Mouse (Mus musculus) limb, embryonic 13.5 days (tissue): ENCODE data around the gene Arhgap27. TPM values are rescaled to one million over a fixed set of nuclear protein-coding genes. Genes with fewer than 3 reads are reported as not detected.

Source experiments
- ATAC-seq: fragments of 200-750 bp; cut with Nextera tagmentation; 2 replicates; pipeline ENCODE4 v1.8.0; 2017; ENCODE audit warnings: low read depth, moderate number of reproducible peaks, moderate TSS enrichment; ENCODE audit not compliant: low FRiP score
- H3K27ac ChIP-seq: fragments of 300-500 bp; sonication (generic); 2 replicates; pipeline ENCODE4 v1.5.1; 2015; ENCODE audit warnings: inconsistent platforms, mild to moderate bottlenecking, moderate library complexity
- H3K27me3 ChIP-seq: fragments of 300-500 bp; sonication (generic); 2 replicates; pipeline ENCODE4 v1.6.1; 2015; ENCODE audit warnings: mild to moderate bottlenecking, inconsistent platforms
- H3K36me3 ChIP-seq: fragments of 300-500 bp; sonication (generic); 2 replicates; pipeline ENCODE4 v1.6.1; 2015; ENCODE audit warnings: inconsistent platforms, mild to moderate bottlenecking, moderate library complexity
- H3K4me1 ChIP-seq: fragments of 300-500 bp; sonication (generic); 2 replicates; pipeline ENCODE4 v1.6.1; 2015; ENCODE audit warnings: inconsistent platforms
- H3K4me2 ChIP-seq: fragments of 300-500 bp; sonication (generic); replicated peaks from 2 replicates; pipeline ENCODE4 v1.6.1; 2015; ENCODE audit warnings: inconsistent platforms, mild to moderate bottlenecking, moderate library complexity
- H3K4me3 ChIP-seq: fragments of 300-500 bp; sonication (generic); 2 replicates; pipeline ENCODE4 v1.5.1; 2015; ENCODE audit warnings: moderate library complexity, mild to moderate bottlenecking, inconsistent platforms
- H3K9ac ChIP-seq: fragments of 300-500 bp; sonication (generic); 2 replicates; pipeline ENCODE4 v1.6.1; 2015; ENCODE audit warnings: mild to moderate bottlenecking, inconsistent platforms
- H3K9me3 ChIP-seq: fragments of 300-500 bp; sonication (generic); 2 replicates; pipeline ENCODE4 v1.6.1; 2016; ENCODE audit warnings: inconsistent platforms
- WGBS: fragments of 180-500 bp; shearing (Covaris S2); methylation state at CpG from one replicate; pipeline ENCODE4 v1.1.7; 2015; 5-methylcytosine and 5-hydroxymethylcytosine counted together
- polyA plus RNA-seq: library from polyadenylated mRNA; unstranded; fragments of >200 nt; fragmentation: Nextera tagmentation; extraction: Ambion mirVana; gene quantifications from 2 replicates; pipeline ENCODE4 v1.2.1, GENCODE M21; 2015

Arhgap27 gene
- polyA plus RNA-seq, 1 experiment from 2014 or later = 6.8 TPM

DNA sequence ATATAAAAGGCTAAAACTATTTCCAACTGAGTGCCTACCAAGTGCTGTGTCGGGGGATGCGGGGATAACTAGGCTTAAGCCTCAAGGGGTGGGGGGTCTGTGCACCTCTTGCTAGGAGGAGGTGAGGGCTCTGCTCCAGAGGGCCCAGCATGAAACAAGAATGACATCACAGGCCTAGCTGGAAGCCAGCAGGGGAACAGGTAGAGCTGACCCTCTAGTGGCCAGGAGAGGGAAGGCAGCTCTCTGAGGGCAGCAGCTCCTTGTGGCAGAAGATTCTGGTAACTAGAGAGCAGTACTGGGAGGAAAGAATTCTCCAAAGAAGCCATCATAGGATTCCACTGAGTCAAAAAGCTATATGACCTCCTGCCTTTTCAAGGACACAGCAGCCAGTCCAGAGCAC, 38.7 kb upstream of the Arhgap27 start:
- no peak overlapping the region for H3K4me2 ChIP-seq
- no peaks in the 10 kb centered on the region for H3K4me1 ChIP-seq
- no peaks in the 10 kb centered on the region for H3K27me3 ChIP-seq
- no peak for ATAC-seq
- peaks cover 28% of the 10 kb centered on the region for H3K36me3 ChIP-seq
- 61% methylated on average over 2 of the region's 2 CpGs for WGBS
- H3K9ac ChIP-seq = no peak overlapping the region
- H3K9me3 ChIP-seq = no peaks in the 10 kb centered on the region
- H3K27ac ChIP-seq = no peak overlapping the region
- no peak overlapping the region for H3K4me3 ChIP-seq

DNA sequence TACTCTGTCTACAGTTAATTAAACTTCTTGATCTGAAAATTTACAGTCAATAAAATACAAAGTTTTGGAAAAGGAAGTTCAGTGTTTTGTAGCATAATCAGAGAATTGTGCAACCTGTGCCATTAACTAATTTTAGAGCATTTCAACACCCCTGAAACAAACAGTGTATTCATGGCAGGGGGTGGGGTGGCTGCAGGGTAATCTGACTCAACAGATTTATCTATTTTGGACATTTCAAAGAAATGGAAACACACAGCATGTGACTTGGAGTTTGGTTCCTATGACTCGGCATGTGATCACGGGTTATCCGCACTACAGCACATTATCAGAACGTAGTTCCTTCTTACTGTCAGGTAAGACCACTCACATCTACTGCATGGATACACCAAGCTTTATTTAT, 36.5 kb upstream of the Arhgap27 start:
- no peak for ATAC-seq
- Histone ChIP-seq H3K4me3 (no peak overlapping the region), H3K4me2 (no peak overlapping the region), H3K27me3 (no peaks in the 10 kb centered on the region), H3K9me3 (no peaks in the 10 kb centered on the region), H3K27ac (no peak overlapping the region), H3K9ac (no peak overlapping the region), H3K36me3 (peaks cover 40% of the 10 kb centered on the region), H3K4me1 (no peaks in the 10 kb centered on the region)
- WGBS = 91% methylated on average over 4 of the region's 4 CpGs

DNA sequence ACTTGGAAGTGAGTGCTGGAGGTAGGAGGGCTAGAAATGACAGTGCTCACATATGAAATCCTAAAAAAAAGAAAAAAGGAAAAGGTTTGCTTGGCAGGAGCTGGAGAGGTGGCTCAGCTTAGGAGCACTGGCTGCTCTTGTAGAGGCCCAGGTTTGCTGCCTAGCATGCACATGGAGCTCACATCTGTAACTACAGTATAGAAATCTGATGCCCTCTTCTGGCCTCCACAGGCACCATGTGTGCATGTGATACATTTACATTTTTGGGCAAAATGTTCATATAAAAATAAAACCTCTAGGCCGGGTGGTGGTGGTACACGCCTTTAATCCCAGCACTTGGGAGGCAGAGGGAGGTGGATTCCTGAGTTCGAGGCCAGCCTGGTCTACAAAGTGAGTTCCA, 35.6 kb upstream of the Arhgap27 start:
- no peaks in the 10 kb centered on the region for H3K9me3 ChIP-seq
- no peaks in the 10 kb centered on the region for H3K4me1 ChIP-seq
- peaks cover 50% of the 10 kb centered on the region for H3K36me3 ChIP-seq
- H3K9ac ChIP-seq = no peak overlapping the region
- no peak overlapping the region for H3K4me2 ChIP-seq
- 79% methylated on average over 3 of the region's 3 CpGs for WGBS
- H3K27ac ChIP-seq = no peak overlapping the region
- H3K27me3 ChIP-seq = no peaks in the 10 kb centered on the region
- H3K4me3 ChIP-seq = no peak overlapping the region
- no peak for ATAC-seq

DNA sequence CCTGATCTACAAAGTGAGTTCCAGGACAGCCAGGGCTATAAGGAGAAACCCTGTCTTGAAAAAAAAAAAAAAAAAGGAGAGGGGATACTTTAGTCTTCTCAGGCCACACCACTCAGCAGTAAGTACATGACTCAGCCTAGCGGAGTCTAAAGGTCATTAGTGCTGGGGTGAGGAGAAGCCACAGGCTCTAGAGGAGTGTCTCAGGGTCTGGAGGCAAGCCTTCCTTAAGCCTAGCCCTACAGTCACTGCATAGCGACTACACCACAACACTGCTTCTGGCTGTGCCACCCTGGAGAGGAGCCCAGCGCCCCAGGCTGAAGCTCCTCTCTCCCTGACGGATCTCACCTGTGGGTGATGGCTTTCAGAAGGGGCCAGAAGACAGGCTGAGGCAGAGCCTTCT, 33.2 kb upstream of the Arhgap27 start:
- no peak overlapping the region for H3K27ac ChIP-seq
- H3K4me3 ChIP-seq = no peak overlapping the region
- no peak overlapping the region for H3K4me2 ChIP-seq
- 93% methylated on average over 4 of the region's 4 CpGs for WGBS
- H3K4me1 ChIP-seq = no peaks in the 10 kb centered on the region
- peaks cover 60% of the 10 kb centered on the region for H3K36me3 ChIP-seq
- no peaks in the 10 kb centered on the region for H3K27me3 ChIP-seq
- H3K9ac ChIP-seq = no peak overlapping the region
- ATAC-seq = no peak
- no peaks in the 10 kb centered on the region for H3K9me3 ChIP-seq

DNA sequence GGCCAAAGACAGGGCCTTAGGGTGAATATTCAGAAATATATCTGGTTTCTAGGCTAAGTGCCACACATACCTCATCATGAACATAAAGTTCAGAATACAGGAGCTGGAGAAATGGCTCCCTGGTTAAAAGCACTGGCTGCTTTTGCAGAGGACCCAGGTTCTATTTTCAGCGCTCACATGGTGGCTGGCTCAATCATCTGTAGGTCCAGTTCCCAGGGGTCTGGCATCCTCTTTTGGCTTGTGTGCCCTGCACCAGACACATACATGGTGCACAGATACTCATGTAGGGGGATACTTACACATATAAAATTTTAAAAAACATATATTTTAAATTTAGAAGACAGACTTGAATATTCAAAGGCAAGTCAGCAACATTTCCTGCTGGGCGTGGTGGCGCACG, 32.7 kb upstream of the Arhgap27 start:
- H3K4me3 ChIP-seq = no peak overlapping the region
- H3K9me3 ChIP-seq = no peaks in the 10 kb centered on the region
- ATAC-seq = no peak
- H3K4me1 ChIP-seq = no peaks in the 10 kb centered on the region
- H3K9ac ChIP-seq = no peak overlapping the region
- no peak overlapping the region for H3K4me2 ChIP-seq
- H3K36me3 ChIP-seq = peaks cover 61% of the 10 kb centered on the region
- no peak overlapping the region for H3K27ac ChIP-seq
- H3K27me3 ChIP-seq = no peaks in the 10 kb centered on the region
- 97% methylated on average over 4 of the region's 4 CpGs for WGBS

DNA sequence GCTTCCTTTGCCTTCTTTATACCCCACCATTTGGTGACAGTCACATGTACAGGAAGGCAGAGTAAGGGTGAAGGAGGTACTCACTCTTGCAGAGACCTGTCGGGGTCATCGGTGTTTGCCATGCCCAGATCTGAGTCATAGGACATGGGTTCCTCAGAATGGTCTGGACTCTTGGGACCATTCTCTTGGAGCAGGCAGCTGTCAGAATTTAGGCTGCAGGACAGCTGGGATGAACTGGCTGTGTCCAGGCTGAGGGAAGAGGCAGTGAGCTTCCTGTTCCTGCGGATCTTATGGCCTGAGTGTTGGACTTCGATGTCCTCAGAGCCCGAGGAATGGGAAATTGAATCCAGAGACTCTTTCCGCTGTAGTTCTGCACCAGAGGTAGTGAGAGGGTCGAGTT, 31.1 kb upstream of the Arhgap27 start:
- H3K27ac ChIP-seq = no peak overlapping the region
- WGBS = 70% methylated on average over 7 of the region's 7 CpGs
- no peaks in the 10 kb centered on the region for H3K4me1 ChIP-seq
- no peak overlapping the region for H3K9ac ChIP-seq
- H3K9me3 ChIP-seq = no peaks in the 10 kb centered on the region
- no peak overlapping the region for H3K4me2 ChIP-seq
- no peak overlapping the region for H3K4me3 ChIP-seq
- no peaks in the 10 kb centered on the region for H3K27me3 ChIP-seq
- ATAC-seq = no peak
- H3K36me3 ChIP-seq = peaks cover 69% of the 10 kb centered on the region

DNA sequence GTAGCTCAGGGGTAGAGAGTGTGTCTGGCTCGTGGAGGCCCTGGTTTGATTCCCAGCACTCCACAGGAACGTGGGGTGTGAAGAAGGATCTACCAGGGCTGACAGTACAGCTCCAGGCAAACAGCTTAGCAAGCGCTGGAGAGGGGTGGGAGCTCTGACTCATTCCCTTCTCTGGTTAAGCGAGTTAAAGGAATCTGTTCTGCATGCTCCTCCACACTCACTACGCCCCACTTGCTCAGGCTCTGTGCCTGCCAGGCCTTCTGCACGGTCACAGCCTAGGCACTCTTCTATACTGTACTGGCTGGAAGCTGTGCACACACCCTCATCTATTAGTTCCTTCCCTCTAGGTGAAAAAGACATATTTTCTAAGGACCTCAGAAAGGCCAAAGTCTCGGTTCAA, 30.5 kb upstream of the Arhgap27 start:
- H3K27ac ChIP-seq = no peak overlapping the region
- peaks cover 73% of the 10 kb centered on the region for H3K36me3 ChIP-seq
- 92% methylated on average over 7 of the region's 7 CpGs for WGBS
- no peak overlapping the region for H3K9ac ChIP-seq
- no peak for ATAC-seq
- no peaks in the 10 kb centered on the region for H3K9me3 ChIP-seq
- no peak overlapping the region for H3K4me2 ChIP-seq
- H3K27me3 ChIP-seq = no peaks in the 10 kb centered on the region
- no peak overlapping the region for H3K4me3 ChIP-seq
- no peaks in the 10 kb centered on the region for H3K4me1 ChIP-seq

DNA sequence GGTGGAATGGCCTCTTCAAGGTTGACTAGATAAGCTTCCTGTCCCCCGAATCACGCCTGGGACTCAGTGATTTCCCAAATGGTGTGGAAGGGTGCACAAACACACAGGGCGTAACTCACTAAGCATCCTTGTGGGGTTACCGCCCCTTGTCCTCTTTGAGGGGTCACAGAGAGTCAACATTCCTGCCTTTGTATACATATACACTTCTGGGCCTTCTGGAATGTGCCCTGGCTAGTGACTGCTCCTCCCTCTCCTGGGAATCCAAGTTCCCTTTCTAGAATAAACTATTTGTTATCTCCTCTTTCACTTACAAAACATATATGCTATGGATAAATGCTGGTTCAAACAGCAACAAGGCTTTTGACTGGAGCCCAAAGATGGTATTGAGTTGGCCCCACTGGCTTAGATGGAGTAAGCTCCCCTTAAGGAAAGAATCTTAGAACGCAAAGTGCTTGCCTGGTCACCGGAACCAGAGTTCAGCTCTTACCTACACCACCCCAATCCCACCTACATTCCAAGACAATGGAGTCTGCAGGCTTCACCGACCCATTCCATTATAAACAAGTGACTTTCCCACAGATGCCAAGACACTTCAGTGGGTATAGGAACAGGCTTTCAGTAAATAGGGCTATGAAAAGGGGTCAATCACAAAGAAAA, 24.5 kb upstream of the Arhgap27 start:
- H3K9ac ChIP-seq = no peak overlapping the region
- H3K36me3 ChIP-seq = peaks cover 59% of the 10 kb centered on the region
- 91% methylated on average over 7 of the region's 7 CpGs for WGBS
- ATAC-seq = no peak
- H3K4me3 ChIP-seq = no peak overlapping the region
- H3K27me3 ChIP-seq = no peaks in the 10 kb centered on the region
- H3K9me3 ChIP-seq = no peaks in the 10 kb centered on the region
- no peak overlapping the region for H3K27ac ChIP-seq
- H3K4me2 ChIP-seq = no peak overlapping the region
- H3K4me1 ChIP-seq = peaks cover 8% of the 10 kb centered on the region; the same call in 1 of the 2 replicates

DNA sequence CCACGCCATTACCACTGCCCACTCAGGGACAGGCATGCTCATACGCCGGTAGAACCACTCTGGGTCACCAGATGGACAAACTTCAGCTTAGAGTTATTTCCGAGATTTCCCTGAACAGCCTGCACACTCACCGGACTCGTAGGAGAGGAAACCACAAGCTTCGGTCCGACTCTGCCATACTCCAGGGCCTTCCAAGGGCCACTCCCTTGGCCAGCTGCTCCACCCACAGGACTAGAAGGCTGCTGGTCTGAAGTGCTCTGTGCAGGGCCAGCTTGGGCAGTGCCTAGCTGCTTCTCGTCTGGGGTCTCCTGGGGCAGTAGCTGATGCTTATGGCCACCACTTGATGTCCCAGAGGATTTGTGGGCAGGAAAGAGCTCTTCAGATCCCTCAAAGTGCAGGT, 23.3 kb upstream of the Arhgap27 start:
- ATAC-seq = no peak
- no peaks in the 10 kb centered on the region for H3K27me3 ChIP-seq
- H3K36me3 ChIP-seq = peaks cover 48% of the 10 kb centered on the region
- H3K9me3 ChIP-seq = no peaks in the 10 kb centered on the region
- no peak overlapping the region for H3K4me3 ChIP-seq
- peaks cover 8% of the 10 kb centered on the region; the same call in 1 of the 2 replicates for H3K4me1 ChIP-seq
- 87% methylated on average over 9 of the region's 9 CpGs for WGBS
- H3K4me2 ChIP-seq = no peak overlapping the region
- H3K27ac ChIP-seq = no peak overlapping the region
- H3K9ac ChIP-seq = no peak overlapping the region

DNA sequence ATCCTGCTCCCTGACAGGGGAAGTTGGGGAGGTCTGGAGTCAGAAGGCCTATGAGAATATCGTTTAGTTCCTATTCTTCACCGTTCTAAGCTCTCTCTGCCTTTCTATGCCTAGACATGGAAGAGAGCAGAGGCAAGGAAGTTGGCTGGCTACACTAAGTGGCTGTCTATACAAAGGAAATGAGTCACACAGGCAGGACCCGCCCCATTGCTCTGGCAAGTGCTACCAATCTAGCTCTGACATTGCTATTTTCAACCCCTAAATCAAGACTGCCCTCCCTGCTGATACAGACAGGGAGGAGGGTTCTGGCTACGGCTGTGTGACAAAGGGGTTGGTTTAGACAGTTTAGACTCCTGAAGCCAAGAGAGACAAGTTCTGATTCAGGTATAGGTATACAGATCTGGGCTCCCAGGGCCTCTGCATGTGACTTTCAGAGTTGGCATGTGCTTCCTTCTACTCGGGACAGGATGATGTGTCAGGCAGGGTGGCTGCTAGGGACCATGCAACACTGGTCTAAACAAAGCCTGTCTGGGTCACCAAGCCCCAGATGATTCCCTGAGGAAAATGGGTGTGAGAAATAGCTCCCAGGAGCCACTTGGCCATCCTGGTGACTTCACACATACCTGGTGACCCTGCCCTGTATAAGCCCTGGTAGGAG, 18.6 kb upstream of the Arhgap27 start:
- Histone ChIP-seq H3K4me2 (no peak overlapping the region), H3K27me3 (no peaks in the 10 kb centered on the region), H3K27ac (no peak overlapping the region), H3K36me3 (peaks cover 48% of the 10 kb centered on the region), H3K9ac (no peak overlapping the region), H3K4me3 (no peak overlapping the region), H3K4me1 (peaks cover 8% of the 10 kb centered on the region; the same call in 1 of the 2 replicates), H3K9me3 (no peaks in the 10 kb centered on the region)
- 69% methylated on average over 5 of the region's 5 CpGs for WGBS
- ATAC-seq = no peak

DNA sequence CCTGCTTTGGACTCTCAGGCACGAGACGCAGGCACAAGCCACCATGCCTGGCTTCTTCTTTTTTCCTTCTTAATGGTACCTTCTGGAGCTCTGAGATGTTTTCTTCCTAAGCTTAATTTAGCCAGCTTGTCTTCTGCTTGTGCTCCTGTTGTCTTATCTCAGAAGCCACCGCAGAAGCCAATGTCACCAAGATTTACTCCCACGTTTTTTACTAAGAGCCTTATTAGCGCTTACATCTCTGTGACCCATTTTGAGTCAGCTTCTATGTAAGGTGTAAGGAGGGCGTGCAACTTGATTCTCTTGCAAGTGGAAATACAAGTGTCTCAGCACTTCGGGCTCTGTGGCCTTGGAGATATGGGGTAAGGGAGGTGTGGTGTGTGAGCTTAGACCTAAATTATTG, 18.0 kb upstream of the Arhgap27 start:
- H3K4me1 ChIP-seq = peaks cover 8% of the 10 kb centered on the region; the same call in 1 of the 2 replicates
- H3K36me3 ChIP-seq = peaks cover 48% of the 10 kb centered on the region
- WGBS = 90% methylated on average over 7 of the region's 7 CpGs
- H3K4me3 ChIP-seq = no peak overlapping the region
- no peak overlapping the region for H3K4me2 ChIP-seq
- no peaks in the 10 kb centered on the region for H3K9me3 ChIP-seq
- no peak overlapping the region for H3K9ac ChIP-seq
- ATAC-seq = no peak
- H3K27ac ChIP-seq = no peak overlapping the region
- H3K27me3 ChIP-seq = no peaks in the 10 kb centered on the region

DNA sequence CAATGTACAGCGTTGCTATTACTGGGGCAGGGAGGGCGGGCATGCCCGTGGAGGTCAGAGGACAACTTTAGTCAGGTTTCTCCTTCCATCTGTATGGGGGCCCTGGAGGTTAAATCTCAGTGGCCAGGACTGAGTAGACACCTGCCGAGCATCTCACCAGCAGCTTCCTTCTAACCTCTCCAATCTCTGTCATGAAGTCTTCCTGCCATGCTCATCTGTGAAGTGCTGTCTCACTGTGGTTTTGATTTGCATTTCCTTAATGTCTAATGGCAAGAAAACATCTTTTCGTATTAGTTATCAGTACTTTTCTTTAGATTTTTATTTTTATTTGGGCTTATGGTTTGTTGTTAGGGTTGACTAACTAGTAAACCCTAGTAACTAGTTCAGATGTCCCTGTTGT, 17.0 kb upstream of the Arhgap27 start:
- Histone ChIP-seq H3K4me3 (no peak overlapping the region), H3K4me2 (no peak overlapping the region), H3K9me3 (no peaks in the 10 kb centered on the region), H3K27ac (no peak overlapping the region), H3K27me3 (no peaks in the 10 kb centered on the region), H3K36me3 (peaks cover 50% of the 10 kb centered on the region), H3K4me1 (peaks cover 8% of the 10 kb centered on the region; the same call in 1 of the 2 replicates), H3K9ac (no peak overlapping the region)
- ATAC-seq = no peak
- WGBS = 85% methylated on average over 5 of the region's 5 CpGs

DNA sequence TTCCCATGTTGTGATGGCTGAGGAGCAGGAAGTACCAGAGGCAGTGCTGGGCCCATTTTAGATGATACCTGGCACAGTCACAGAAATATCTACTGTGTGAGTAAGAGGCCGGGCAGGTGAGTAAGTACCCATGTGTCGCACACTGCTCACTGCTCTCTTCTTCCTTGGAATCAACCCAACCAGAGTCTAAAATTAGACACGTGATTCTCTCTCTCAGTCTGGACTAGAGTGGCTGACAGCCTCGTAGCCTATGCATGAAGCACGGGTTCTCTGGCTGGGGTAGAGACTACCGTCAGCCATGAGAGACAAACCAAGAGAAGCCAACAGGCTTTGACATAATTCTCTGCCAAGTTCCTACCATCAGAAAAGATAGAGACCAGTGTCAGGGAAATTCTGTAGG, 14.8 kb upstream of the Arhgap27 start:
- Histone ChIP-seq H3K27ac (no peak overlapping the region), H3K4me3 (no peak overlapping the region), H3K9me3 (no peaks in the 10 kb centered on the region), H3K4me2 (no peak overlapping the region), H3K9ac (no peak overlapping the region), H3K4me1 (no peaks in the 10 kb centered on the region), H3K27me3 (no peaks in the 10 kb centered on the region), H3K36me3 (peaks cover 60% of the 10 kb centered on the region)
- 93% methylated on average over 6 of the region's 6 CpGs for WGBS
- ATAC-seq = no peak
